Mouse (Mus musculus) midbrain, postnatal 0 days (tissue): ENCODE results near the gene Gprc5c. TPM values are rescaled to one million over a fixed set of nuclear protein-coding genes. Genes with fewer than 3 reads are reported as not detected.

Source experiments
- ATAC-seq: fragments of 200-750 bp; cut with Nextera tagmentation; 2 replicates; pipeline ENCODE4 v1.8.0; 2017; ENCODE audit warnings: moderate number of reproducible peaks, mild to moderate bottlenecking, moderate TSS enrichment, moderate library complexity; ENCODE audit not compliant: low FRiP score
- DNase-seq: peaks from one replicate; pipeline ENCODE4 v3.0.0-alpha.2; 2015; ENCODE audit warnings: low spot score
- H3K27ac ChIP-seq: fragments of 300-500 bp; sonication (generic); 2 replicates; pipeline ENCODE4 v1.5.1; 2014; ENCODE audit warnings: low read depth, mild to moderate bottlenecking, low read length, mixed read lengths
- H3K27me3 ChIP-seq: fragments of 300-500 bp; sonication (generic); 2 replicates; pipeline ENCODE4 v1.6.1; 2014; ENCODE audit warnings: low read length, control low read depth, mixed read lengths; ENCODE audit not compliant: insufficient read depth
- H3K36me3 ChIP-seq: fragments of 300-500 bp; sonication (generic); 2 replicates; pipeline ENCODE4 v1.6.1; 2014; ENCODE audit warnings: low read length, control low read depth, mixed read lengths; ENCODE audit not compliant: insufficient read depth
- H3K4me1 ChIP-seq: fragments of 300-500 bp; sonication (generic); 2 replicates; pipeline ENCODE4 v1.6.1; 2014; ENCODE audit warnings: mild to moderate bottlenecking, control low read depth, antibody characterized with exemption, low read length, mixed read lengths; ENCODE audit not compliant: insufficient read depth
- H3K4me2 ChIP-seq: fragments of 300-500 bp; sonication (generic); 2 replicates; pipeline ENCODE4 v1.6.1; 2014; ENCODE audit warnings: low read depth, mild to moderate bottlenecking, low read length, mixed read lengths; ENCODE audit not compliant: poor library complexity, severe bottlenecking
- H3K4me3 ChIP-seq: fragments of 300-500 bp; sonication (generic); 2 replicates; pipeline ENCODE4 v1.5.1; 2014; ENCODE audit warnings: low read depth, mild to moderate bottlenecking, low read length, moderate library complexity
- H3K9ac ChIP-seq: fragments of 300-500 bp; sonication (generic); replicated peaks from 2 replicates; pipeline ENCODE4 v1.6.1; 2014; ENCODE audit warnings: mild to moderate bottlenecking, low read length, moderate library complexity, mixed read lengths; ENCODE audit not compliant: poor library complexity, severe bottlenecking
- H3K9me3 ChIP-seq: fragments of 300-500 bp; sonication (generic); 2 replicates; pipeline ENCODE4 v1.6.1; 2016; ENCODE audit warnings: low read length, control low read depth
- CTCF ChIP-seq: IDR thresholded peaks from 2 replicates; pipeline ENCODE4 v1.5.1; 2016; ENCODE audit warnings: antibody characterized with exemption, mild to moderate bottlenecking
- WGBS: fragments of 180-500 bp; shearing (Covaris S2); extraction: QIAGEN DNeasy Blood & Tissue Kit; methylation state at CpG from one replicate; pipeline ENCODE4 v1.1.7; 2014; 5-methylcytosine and 5-hydroxymethylcytosine counted together
- polyA plus RNA-seq: library from polyadenylated mRNA; unstranded; fragments of >200 nt; fragmentation: Nextera tagmentation; extraction: Ambion mirVana; gene quantifications from 2 replicates; pipeline ENCODE4 v1.2.1, GENCODE M21; 2015
- total RNA-seq: library from RNA; depleted of rRNA; stranded (reverse); fragments of >200 nt; gene quantifications from 2 replicates; pipeline ENCODE4 v1.2.3, GENCODE M21; 2014

Gene Gprc5c
- total and polyA plus RNA-seq, 2 experiments from 2014 or later: 5.7 to 12.8 TPM

- H3K27ac ChIP-seq: no peak overlapping the region
- no peak for TF ChIP-seq CTCF
- no peak overlapping the region for H3K4me3 ChIP-seq
- H3K9me3 ChIP-seq: no peaks in the 10 kb centered on the region
- no peak overlapping the region for H3K9ac ChIP-seq
- H3K4me2 ChIP-seq: no peak overlapping the region
- DNase-seq (no peak), ATAC-seq (no peak)
- H3K36me3 ChIP-seq: no peaks in the 10 kb centered on the region
- H3K4me1 ChIP-seq: no peaks in the 10 kb centered on the region
- H3K27me3 ChIP-seq: no peaks in the 10 kb centered on the region
Measured at GRCm38 (mm10) chr11:114880185-114880584, 29.2 kb downstream of the Gprc5c start.

GRCm38 (mm10) chr11:114880589-114880988 lies 29.6 kb downstream of the Gprc5c start:
- 9% methylated on average over 1 of the region's 1 CpGs for WGBS
- no peak for ATAC-seq

GRCm38 (mm10) chr11:114883251-114883789 lies 32.4 kb downstream of the Gprc5c start:
- 95% methylated on average over 4 of the region's 4 CpGs for WGBS

More at GRCm38 (mm10) chr11:114880589-114880988, 29.6 kb downstream of the Gprc5c start:
- Histone ChIP-seq H3K4me2 (no peak overlapping the region), H3K27me3 (no peaks in the 10 kb centered on the region), H3K4me1 (no peaks in the 10 kb centered on the region), H3K9me3 (no peaks in the 10 kb centered on the region), H3K27ac (no peak overlapping the region), H3K36me3 (no peaks in the 10 kb centered on the region), H3K4me3 (no peak overlapping the region), H3K9ac (no peak overlapping the region)
- peak; percentile 74 for TF ChIP-seq CTCF
- DNase-seq: peak; percentile 36

GRCm38 (mm10) chr11:114884380-114885100 lies 33.6 kb downstream of the Gprc5c start:
- Histone ChIP-seq H3K4me3 (no peak overlapping the region), H3K27me3 (no peaks in the 10 kb centered on the region), H3K4me1 (no peaks in the 10 kb centered on the region), H3K9me3 (no peaks in the 10 kb centered on the region), H3K4me2 (no peak overlapping the region), H3K36me3 (no peaks in the 10 kb centered on the region), H3K9ac (no peak overlapping the region), H3K27ac (no peak overlapping the region)
- 80% methylated on average over 4 of the region's 4 CpGs for WGBS
- ATAC-seq (no peak), DNase-seq (peak; percentile 41)
- no peak for TF ChIP-seq CTCF

More at GRCm38 (mm10) chr11:114883251-114883789, 32.4 kb downstream of the Gprc5c start:
- no peak for ATAC-seq
- TF ChIP-seq CTCF: no peak
- Histone ChIP-seq H3K4me2 (no peak overlapping the region), H3K27me3 (no peaks in the 10 kb centered on the region), H3K4me1 (no peaks in the 10 kb centered on the region), H3K9ac (no peak overlapping the region), H3K4me3 (no peak overlapping the region), H3K27ac (no peak overlapping the region), H3K9me3 (no peaks in the 10 kb centered on the region), H3K36me3 (no peaks in the 10 kb centered on the region)
- DNase-seq: no peak

- ATAC-seq (no peak), DNase-seq (no peak)
- no peaks in the 10 kb centered on the region for H3K4me1 ChIP-seq
- no peaks in the 10 kb centered on the region for H3K27me3 ChIP-seq
- 0 out of 2 replicates have a peak within 1 kb of the TSS, but pooled peaks have one; percentile 1 for H3K4me3 ChIP-seq
- TF ChIP-seq CTCF: no peak
- H3K27ac ChIP-seq: no peak within 1 kb of the TSS
- H3K9ac ChIP-seq: no peak within 1 kb of the TSS
- H3K9me3 ChIP-seq: no peaks in the 10 kb centered on the region
- WGBS: 37% methylated on average over 18 of the region's 18 CpGs
- H3K4me2 ChIP-seq: no peak within 1 kb of the TSS
- H3K36me3 ChIP-seq: no peaks in the 10 kb centered on the region
Measured at GRCm38 (mm10) chr11:114889991-114890518, 39.1 kb downstream of the Gprc5c start, which contains the start of gene Cd300a. Cd300a (plus strand) TSS chr11:114890041.

- H3K4me1 ChIP-seq: no peaks in the 10 kb centered on the region
- H3K9ac ChIP-seq: no peak overlapping the region
- H3K36me3 ChIP-seq: no peaks in the 10 kb centered on the region
- H3K4me2 ChIP-seq: no peak overlapping the region
- H3K4me3 ChIP-seq: 0 out of 2 replicates have a peak overlapping the region, but pooled peaks have one; percentile 1
- no peaks in the 10 kb centered on the region for H3K27me3 ChIP-seq
- ATAC-seq: no peak
- 48% methylated on average over 5 of the region's 5 CpGs for WGBS
- H3K27ac ChIP-seq: no peak overlapping the region
- no peak for DNase-seq
- H3K9me3 ChIP-seq: no peaks in the 10 kb centered on the region
- no peak for TF ChIP-seq CTCF
Measured at GRCm38 (mm10) chr11:114890542-114890941, 39.6 kb downstream of the Gprc5c start.
